Mouse (Mus musculus): ENCODE measurements around the gene Zkscan16. TPM values are rescaled to one million over a fixed set of nuclear protein-coding genes. Genes with fewer than 3 reads are reported as not detected.
A peak's percentile ranks its signal among the peaks of the same experiment; 100 is the strongest.

Gene Zkscan16
- polyA plus RNA-seq, 1 experiment: not detected

DNA sequence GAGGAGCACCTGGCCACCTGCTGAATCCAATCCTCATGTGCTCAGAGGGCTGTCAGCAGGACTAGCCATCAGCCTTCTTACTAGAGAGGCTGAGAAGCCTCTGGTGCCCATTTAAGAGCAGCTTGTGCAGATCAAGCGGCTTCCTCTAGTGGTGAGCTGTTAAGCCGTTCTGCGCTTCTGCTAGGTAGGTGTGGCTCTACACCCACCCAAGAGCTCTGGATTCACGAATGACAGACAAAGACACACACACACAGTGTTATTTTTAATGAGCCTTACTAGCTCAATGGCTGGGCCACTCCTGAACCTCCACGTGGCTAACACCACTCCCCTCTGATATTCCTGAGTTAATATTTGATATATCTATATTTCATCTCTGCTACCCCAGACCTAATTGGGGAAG is 17.8 kb upstream of the Zkscan16 start:
- WGBS: 29% methylated on average over 5 of the region's 5 CpGs
- H3K4me3 ChIP-seq (ENCODE audit: low read depth, low read length): no peak overlapping the region
- H3K36me3 ChIP-seq (ENCODE audit: control insufficient read depth, insufficient read depth, low read length): no peaks in the 10 kb centered on the region
- no peak for TF ChIP-seq POLR2A (IDR thresholded peaks at IDR 0.05; ENCODE audit: low read depth, low read length)
- TF ChIP-seq CTCF (IDR thresholded peaks at IDR 0.05; ENCODE audit: extremely low read depth, insufficient read length, insufficient replicate concordance, low read depth, low read length): no peak
- H3K27ac ChIP-seq (ENCODE audit: insufficient read depth, low read depth, low read length): no peak overlapping the region
- H3K4me1 ChIP-seq (ENCODE audit: control insufficient read depth, insufficient read depth, insufficient read length, low read length): no peaks in the 10 kb centered on the region
- peaks cover 8% of the 10 kb centered on the region; the same call in 1 of the 2 replicates for H3K27me3 ChIP-seq (ENCODE audit: control insufficient read depth, insufficient read depth, low read length)

DNA sequence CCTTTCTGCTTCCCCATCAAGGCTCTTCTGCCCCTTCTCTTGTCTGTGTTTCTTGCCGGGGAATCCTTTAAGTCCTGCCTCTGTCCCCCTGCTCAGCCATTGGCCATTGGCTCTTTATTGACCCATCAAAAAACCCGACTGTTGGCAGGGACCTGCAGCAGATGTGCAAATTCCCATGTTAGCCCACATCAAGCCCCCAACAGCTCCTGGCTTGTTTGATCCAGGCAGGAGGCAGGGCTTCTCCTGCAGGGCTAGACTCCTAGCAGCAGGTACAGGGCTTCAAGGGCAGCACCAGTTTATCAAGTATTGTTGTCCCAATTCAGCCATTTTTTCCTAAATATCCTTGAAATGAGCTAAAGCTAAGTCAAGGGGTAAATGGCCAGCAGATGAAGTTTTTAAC is 17.3 kb upstream of the Zkscan16 start:
- no peak overlapping the region for H3K27ac ChIP-seq (ENCODE audit: insufficient read depth, low read depth, low read length)
- WGBS: 15% methylated on average over 2 of the region's 2 CpGs
- no peak overlapping the region for H3K4me3 ChIP-seq (ENCODE audit: low read depth, low read length)
- TF ChIP-seq POLR2A (IDR thresholded peaks at IDR 0.05; ENCODE audit: low read depth, low read length) (no peak), CTCF (IDR thresholded peaks at IDR 0.05; ENCODE audit: extremely low read depth, insufficient read length, insufficient replicate concordance, low read depth, low read length) (no peak)
- no peaks in the 10 kb centered on the region for H3K4me1 ChIP-seq (ENCODE audit: control insufficient read depth, insufficient read depth, insufficient read length, low read length)
- peaks cover 8% of the 10 kb centered on the region; the same call in 1 of the 2 replicates for H3K27me3 ChIP-seq (ENCODE audit: control insufficient read depth, insufficient read depth, low read length)
- H3K36me3 ChIP-seq (ENCODE audit: control insufficient read depth, insufficient read depth, low read length): no peaks in the 10 kb centered on the region

DNA sequence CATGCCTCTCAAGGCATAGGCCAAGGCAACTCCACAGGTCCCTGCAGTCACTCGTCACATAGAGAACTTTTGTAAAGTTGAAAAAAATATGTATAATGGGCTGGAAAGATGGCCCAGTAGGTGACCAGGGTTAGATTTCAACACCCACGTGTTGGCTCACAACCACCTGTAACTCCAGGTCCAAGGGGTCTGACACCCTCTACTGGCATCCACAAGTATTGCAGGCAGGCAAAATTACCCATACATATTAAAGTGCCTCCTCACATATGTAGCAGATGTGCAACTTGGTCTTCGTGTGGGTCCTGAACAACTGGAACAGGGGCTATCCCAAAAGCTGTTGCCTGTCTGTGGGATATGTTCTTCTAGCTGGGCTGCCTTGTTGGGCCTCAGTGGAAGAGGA is 15.8 kb upstream of the Zkscan16 start:
- 66% methylated on average over 3 of the region's 3 CpGs for WGBS
- Histone ChIP-seq H3K4me3 (ENCODE audit: low read depth, low read length) (no peak overlapping the region), H3K27me3 (ENCODE audit: control insufficient read depth, insufficient read depth, low read length) (peaks cover 8% of the 10 kb centered on the region; the same call in 1 of the 2 replicates), H3K4me1 (ENCODE audit: control insufficient read depth, insufficient read depth, insufficient read length, low read length) (no peaks in the 10 kb centered on the region), H3K27ac (ENCODE audit: insufficient read depth, low read depth, low read length) (no peak overlapping the region), H3K36me3 (ENCODE audit: control insufficient read depth, insufficient read depth, low read length) (no peaks in the 10 kb centered on the region)
- TF ChIP-seq POLR2A (IDR thresholded peaks at IDR 0.05; ENCODE audit: low read depth, low read length) (no peak), CTCF (IDR thresholded peaks at IDR 0.05; ENCODE audit: extremely low read depth, insufficient read length, insufficient replicate concordance, low read depth, low read length) (peak; percentile 49; the same call in 1 of the 2 replicates)

DNA sequence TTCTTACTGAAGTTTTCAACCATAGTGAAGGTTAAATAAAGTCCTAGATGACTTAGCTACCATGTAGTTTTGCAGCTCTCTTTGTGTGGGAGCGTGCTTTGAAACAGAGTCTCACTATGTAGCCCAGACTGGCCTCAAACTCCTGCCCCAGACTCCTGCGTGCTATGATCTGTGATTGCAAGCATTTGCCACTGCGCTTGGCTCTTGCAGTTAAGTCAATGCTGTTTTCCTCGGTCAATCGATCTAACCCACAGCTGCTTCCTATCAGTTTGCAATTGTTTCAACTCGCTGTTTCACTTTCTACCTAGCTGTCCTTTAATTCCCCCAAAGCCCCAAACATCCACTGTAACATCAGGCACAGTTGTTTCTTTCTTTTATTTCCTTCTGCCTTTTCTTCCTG is 10.9 kb upstream of the Zkscan16 start:
- no peaks in the 10 kb centered on the region for H3K27me3 ChIP-seq (ENCODE audit: control insufficient read depth, insufficient read depth, low read length)
- TF ChIP-seq POLR2A (IDR thresholded peaks at IDR 0.05; ENCODE audit: low read depth, low read length) (no peak), CTCF (IDR thresholded peaks at IDR 0.05; ENCODE audit: extremely low read depth, insufficient read length, insufficient replicate concordance, low read depth, low read length) (no peak)
- H3K27ac ChIP-seq (ENCODE audit: insufficient read depth, low read depth, low read length): no peak overlapping the region
- no peak overlapping the region for H3K4me3 ChIP-seq (ENCODE audit: low read depth, low read length)
- H3K36me3 ChIP-seq (ENCODE audit: control insufficient read depth, insufficient read depth, low read length): no peaks in the 10 kb centered on the region
- 52% methylated on average over 6 of the region's 6 CpGs for WGBS
- H3K4me1 ChIP-seq (ENCODE audit: control insufficient read depth, insufficient read depth, insufficient read length, low read length): peaks cover 2% of the 10 kb centered on the region; the same call in 1 of the 2 replicates

DNA sequence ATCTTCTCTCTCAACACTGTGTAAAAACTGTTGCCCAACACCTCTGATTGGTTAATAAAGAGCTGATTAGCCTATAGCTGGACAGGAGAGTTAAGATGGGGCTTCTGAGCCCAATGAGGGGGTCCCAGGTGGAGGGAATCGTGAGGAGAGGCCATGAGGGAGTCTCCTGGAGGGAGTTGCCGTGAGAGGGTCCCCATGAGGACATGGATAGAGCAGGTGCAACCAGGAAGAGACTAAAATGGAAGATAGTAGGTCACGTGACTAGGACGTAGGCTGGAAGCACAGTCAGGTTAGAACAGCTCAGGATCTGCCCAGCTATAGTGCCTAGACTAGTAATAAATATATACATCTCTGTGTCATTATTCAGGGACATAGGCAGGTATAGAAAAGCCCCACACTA is 9.1 kb upstream of the Zkscan16 start:
- WGBS: 71% methylated on average over 4 of the region's 4 CpGs

DNA sequence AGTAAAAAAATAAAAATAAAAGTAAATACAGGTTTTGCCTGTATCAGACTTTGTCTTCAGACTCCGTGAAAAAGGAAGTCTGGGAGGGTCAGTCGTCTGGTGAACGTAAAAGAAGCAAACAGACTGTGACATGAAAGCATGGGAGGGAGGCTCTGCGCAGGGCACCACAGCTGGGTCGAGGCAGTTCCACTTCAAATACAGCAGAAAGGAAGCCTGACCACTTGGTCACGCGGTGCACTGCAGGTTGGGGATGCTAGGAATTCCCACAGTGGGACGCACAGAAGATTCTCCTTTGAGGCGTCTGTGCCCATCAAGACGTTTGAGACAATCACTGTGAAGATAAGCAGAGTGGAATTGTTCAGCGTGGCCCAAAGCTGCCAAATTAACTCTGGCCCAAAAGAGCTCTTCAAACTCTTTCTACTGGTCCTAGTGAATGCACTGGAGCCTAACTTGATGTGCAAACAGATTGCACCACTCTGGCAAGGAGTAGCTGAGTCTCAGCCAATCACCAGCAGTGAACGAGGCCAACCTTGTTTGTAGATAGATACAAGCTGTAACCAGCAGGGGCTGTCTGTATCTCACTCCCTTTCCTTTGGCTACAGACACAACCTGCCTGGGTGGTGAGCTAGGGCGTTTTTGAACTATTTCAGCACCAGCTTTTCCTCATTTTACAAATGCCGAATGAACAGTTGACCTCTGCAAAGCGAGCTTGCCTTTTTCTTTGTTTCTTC is 8.5 kb upstream of the Zkscan16 start:
- 18% methylated on average over 15 of the region's 15 CpGs for WGBS

More for the DNA sequence above, 9.1 kb upstream of the Zkscan16 start:
- Histone ChIP-seq H3K4me3 (ENCODE audit: low read depth, low read length) (no peak overlapping the region), H3K27me3 (ENCODE audit: control insufficient read depth, insufficient read depth, low read length) (no peaks in the 10 kb centered on the region), H3K4me1 (ENCODE audit: control insufficient read depth, insufficient read depth, insufficient read length, low read length) (peaks cover 2% of the 10 kb centered on the region; the same call in 1 of the 2 replicates), H3K36me3 (ENCODE audit: control insufficient read depth, insufficient read depth, low read length) (no peaks in the 10 kb centered on the region), H3K27ac (ENCODE audit: insufficient read depth, low read depth, low read length) (no peak overlapping the region)
- TF ChIP-seq CTCF (IDR thresholded peaks at IDR 0.05; ENCODE audit: extremely low read depth, insufficient read length, insufficient replicate concordance, low read depth, low read length) (no peak), POLR2A (IDR thresholded peaks at IDR 0.05; ENCODE audit: low read depth, low read length) (no peak)

DNA sequence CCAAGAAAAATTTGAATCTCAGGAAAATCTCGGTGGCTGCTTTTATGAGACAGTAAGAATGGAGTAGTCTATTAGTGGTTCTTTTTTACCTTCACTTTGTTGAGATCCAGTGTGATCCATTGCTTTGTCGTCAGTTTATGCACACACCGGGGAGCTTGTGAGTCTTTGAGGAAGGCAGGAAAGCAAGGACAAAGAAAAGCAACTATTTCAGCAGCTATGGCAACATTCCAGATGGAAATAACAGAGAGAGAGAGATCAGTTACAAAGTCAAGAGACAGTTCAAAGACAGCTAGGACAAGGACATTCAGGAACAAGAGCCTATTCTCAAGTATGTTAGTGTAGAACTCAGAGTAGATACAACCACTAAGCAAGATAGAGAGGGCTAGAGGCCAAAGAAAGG is 7.6 kb upstream of the Zkscan16 start:
- no peak overlapping the region for H3K27ac ChIP-seq (ENCODE audit: insufficient read depth, low read depth, low read length)
- H3K27me3 ChIP-seq (ENCODE audit: control insufficient read depth, insufficient read depth, low read length): no peaks in the 10 kb centered on the region
- TF ChIP-seq CTCF (IDR thresholded peaks at IDR 0.05; ENCODE audit: extremely low read depth, insufficient read length, insufficient replicate concordance, low read depth, low read length) (no peak), POLR2A (IDR thresholded peaks at IDR 0.05; ENCODE audit: low read depth, low read length) (no peak)
- H3K4me3 ChIP-seq (ENCODE audit: low read depth, low read length): no peak overlapping the region
- H3K4me1 ChIP-seq (ENCODE audit: control insufficient read depth, insufficient read depth, insufficient read length, low read length): peaks cover 2% of the 10 kb centered on the region; the same call in 1 of the 2 replicates
- WGBS: 83% methylated on average over 3 of the region's 3 CpGs
- H3K36me3 ChIP-seq (ENCODE audit: control insufficient read depth, insufficient read depth, low read length): no peaks in the 10 kb centered on the region

More for the DNA sequence above, 8.5 kb upstream of the Zkscan16 start:
- TF ChIP-seq CTCF (IDR thresholded peaks at IDR 0.05; ENCODE audit: extremely low read depth, insufficient read length, insufficient replicate concordance, low read depth, low read length) (no peak), POLR2A (IDR thresholded peaks at IDR 0.05; ENCODE audit: low read depth, low read length) (no peak)
- H3K36me3 ChIP-seq (ENCODE audit: control insufficient read depth, insufficient read depth, low read length): no peaks in the 10 kb centered on the region
- H3K27me3 ChIP-seq (ENCODE audit: control insufficient read depth, insufficient read depth, low read length): no peaks in the 10 kb centered on the region
- H3K27ac ChIP-seq (ENCODE audit: insufficient read depth, low read depth, low read length): no peak overlapping the region
- H3K4me1 ChIP-seq (ENCODE audit: control insufficient read depth, insufficient read depth, insufficient read length, low read length): peaks cover 2% of the 10 kb centered on the region; the same call in 1 of the 2 replicates
- peak overlapping the region; percentile 4; the same call in 1 of the 2 replicates for H3K4me3 ChIP-seq (ENCODE audit: low read depth, low read length)

Measured in small intestine, adult 2 months (tissue).